In the genomic region with DNA sequence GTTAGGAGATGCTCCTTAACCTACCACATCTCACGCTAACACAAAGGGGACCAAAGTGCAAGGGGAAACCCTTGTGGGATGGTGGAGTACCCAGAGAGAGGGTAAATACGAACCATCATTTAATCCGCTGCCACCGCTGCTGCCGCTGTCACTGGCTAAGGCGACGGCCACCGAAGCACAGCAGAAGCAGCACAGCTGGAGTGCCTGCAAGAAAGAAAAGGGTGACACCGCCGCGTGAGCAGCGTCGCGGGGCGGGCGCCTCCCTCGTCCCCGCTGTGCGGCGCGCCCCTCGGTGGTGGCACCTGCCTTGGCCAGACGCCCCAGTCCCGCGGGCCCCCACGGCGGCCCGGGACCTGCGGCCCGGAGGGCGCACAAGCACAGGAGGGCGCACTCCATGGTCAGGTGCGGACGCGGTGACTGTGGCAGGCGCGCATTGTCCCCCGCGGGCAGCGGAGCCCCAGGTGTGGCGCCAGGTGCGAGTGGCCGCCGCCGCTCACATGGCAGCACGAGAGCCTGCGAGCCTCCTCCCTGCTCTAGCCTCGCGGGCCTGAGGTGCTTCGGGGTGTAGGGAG, we compare ENCODE assay signal across 10 mouse cellular contexts. TPM values are rescaled to one million over a fixed set of nuclear protein-coding genes. Genes with fewer than 3 reads are reported as not detected.
DNase-seq lines count a peak whose midpoint lies in the region; ATAC-seq and TF ChIP-seq lines count a peak whose summit lies in the region.
"Had no signal": no experiment of that assay in that cellular context is flagged by ENCODE, and none has a peak within 500 bp of the region (broad histone marks: within the 10 kb centered on the region; RNA-seq: fewer than 3 reads in every experiment).

No protein-coding gene starts in this region.

- H3K4me1 ChIP-seq in embryonic fibroblast, embryonic 13.5 days (ENCODE audit: control insufficient read depth, insufficient read depth, low read length) = peaks cover 2% of the 10 kb centered on the region; the same call in 1 of the 2 replicates
- peaks cover 15% of the 10 kb centered on the region for H3K4me1 ChIP-seq in hindbrain, embryonic 16.5 days (ENCODE audit: control insufficient read depth, insufficient read depth, low read depth, low read length)
- peaks cover 31% of the 10 kb centered on the region for H3K4me1 ChIP-seq in neural tube, embryonic 13.5 days (replicated peaks)

- H3K9ac ChIP-seq in hindbrain, embryonic 16.5 days (ENCODE audit: low read depth, low read length) = peak overlapping the region; percentile 84
- peak overlapping the region; percentile 82 for H3K9ac ChIP-seq in neural tube, embryonic 13.5 days

- peak overlapping the region; percentile 59 for H3K4me3 ChIP-seq in left cerebral cortex, adult 2 months
- H3K4me3 ChIP-seq in embryonic fibroblast, embryonic 13.5 days (ENCODE audit: insufficient read depth, low read length) = peak overlapping the region; percentile 36
- peak overlapping the region; percentile 72 for H3K4me3 ChIP-seq in hindbrain, embryonic 16.5 days (ENCODE audit: low read length)
- H3K4me3 ChIP-seq in neural tube, embryonic 13.5 days = peak overlapping the region; percentile 58
- H3K4me3 ChIP-seq: myocyte had no signal

- H3K4me2 ChIP-seq in hindbrain, embryonic 16.5 days (ENCODE audit: low read length) = peak overlapping the region; percentile 85
- H3K4me2 ChIP-seq in neural tube, embryonic 13.5 days = peak overlapping the region; percentile 99

- TF ChIP-seq CTCF in left cerebral cortex, adult 2 months (IDR thresholded peaks at IDR 0.05) = no peak
- no peak for TF ChIP-seq CTCF in embryonic fibroblast, embryonic 13.5 days (IDR thresholded peaks at IDR 0.05; ENCODE audit: borderline replicate concordance, insufficient read depth, low read length)

- H3K9me3 ChIP-seq in hindbrain, embryonic 16.5 days (ENCODE audit: control insufficient read depth, low read length) = peaks cover 6% of the 10 kb centered on the region
- peaks cover 5% of the 10 kb centered on the region; the same call in 1 of the 2 replicates for H3K9me3 ChIP-seq in neural tube, embryonic 13.5 days

- intact Hi-C loops in left cerebral cortex, adult 2 months (cut with DNase I) = no loop called here

- no peaks in the 10 kb centered on the region for H3K27me3 ChIP-seq in hindbrain, embryonic 16.5 days (replicated peaks; ENCODE audit: control insufficient read depth, insufficient read depth, low read length)
- peaks cover 42% of the 10 kb centered on the region for H3K27me3 ChIP-seq in neural tube, embryonic 13.5 days

- 0 out of 2 replicates have a peak overlapping the region, but pooled peaks have one; percentile 36 for H3K27ac ChIP-seq in left cerebral cortex, adult 2 months
- H3K27ac ChIP-seq in embryonic fibroblast, embryonic 13.5 days (ENCODE audit: insufficient read depth, low read length) = no peak overlapping the region
- peak overlapping the region; percentile 84 for H3K27ac ChIP-seq in hindbrain, embryonic 16.5 days (ENCODE audit: low read depth, low read length)
- H3K27ac ChIP-seq in neural tube, embryonic 13.5 days (replicated peaks) = peak overlapping the region; percentile 75

- TF ChIP-seq POLR2A in embryonic fibroblast, embryonic 13.5 days (IDR thresholded peaks at IDR 0.05; ENCODE audit: low read depth, low read length) = no peak

- peak; percentile 53; the same call in 1 of the 2 replicates for ATAC-seq in hindbrain, embryonic 16.5 days
- ATAC-seq in neural tube, embryonic 13.5 days (ENCODE audit: low read depth) = peak; percentile 79

- H3K36me3 ChIP-seq in hindbrain, embryonic 16.5 days (ENCODE audit: control insufficient read depth, insufficient read depth, low read length) = no peaks in the 10 kb centered on the region
- H3K36me3 ChIP-seq in neural tube, embryonic 13.5 days = no peaks in the 10 kb centered on the region

- under 1% methylated on average over 35 of the region's 50 CpGs for WGBS in hindbrain, embryonic 16.5 days
- WGBS in neural tube, embryonic 13.5 days = under 1% methylated on average over 49 of the region's 50 CpGs

- DNase-seq in left cerebral cortex, adult 2 months (ENCODE audit: extremely low spot score in 1 of 2, low spot score in 2 of 2) = peak in 1 of 2 experiments; percentile 42
- DNase-seq in left cerebral cortex, adult 18-20 months (ENCODE audit: low spot score in 2 of 2) = no peak
- DNase-seq in thymus, postnatal 10 days (ENCODE audit: low spot score in 2 of 2) = no peak
- DNase-seq in frontal cortex, postnatal 36 days (ENCODE audit: low spot score in 2 of 2) = no peak
- DNase-seq in c-Kit-positive CD71-positive TER-119-positive erythroid progenitor cells, embryonic 14.5 days (ENCODE audit: low spot score) = no peak
- DNase-seq: gastrocnemius, postnatal 14 days had no signal

RNA-seq across cellular contexts. Expression of a gene that starts 0.4 kb away (rescaled TPM):
- 1 to 10 TPM; 1.9 to 2.6 TPM for total RNA-seq in left cerebral cortex, adult 2 months (2021)
- 1 to 10 TPM; 1.6 TPM for total RNA-seq in left cerebral cortex, adult 18-20 months (2021)
- 0.30 and 0.45 TPM in 2 replicates for polyA plus RNA-seq in embryonic fibroblast, embryonic 13.5 days (2011; ENCODE audit: insufficient read length, low read depth, missing spikeins)
- 2.9 and 3.5 TPM in 2 replicates for polyA plus RNA-seq in hindbrain, embryonic 16.5 days (2015; fragmentation: Nextera tagmentation; extraction: Ambion mirVana)
- 1.3 and 2.2 TPM in 2 replicates for polyA plus RNA-seq in neural tube, embryonic 13.5 days (2015; fragmentation: Nextera tagmentation; extraction: Ambion mirVana)
- polyA plus RNA-seq: myocyte had no signal
